Mouse (Mus musculus) intestine, embryonic 15.5 days (tissue): Measurements from ENCODE around the gene Ginm1. TPM values are rescaled to one million over a fixed set of nuclear protein-coding genes. Genes with fewer than 3 reads are reported as not detected.

Experiments used
- ATAC-seq: fragments of 200-750 bp; cut with Nextera tagmentation; 2 replicates; pipeline ENCODE4 v1.8.0; 2017; ENCODE audit warnings: moderate TSS enrichment, moderate library complexity
- H3K27ac ChIP-seq: fragments of 300-500 bp; sonication (generic); 2 replicates; pipeline ENCODE4 v1.5.1; 2015; ENCODE audit warnings: mild to moderate bottlenecking, inconsistent platforms
- H3K27me3 ChIP-seq: fragments of 300-500 bp; sonication (generic); replicated peaks from 2 replicates; pipeline ENCODE4 v1.6.1; 2015; ENCODE audit warnings: inconsistent platforms
- H3K36me3 ChIP-seq: fragments of 300-500 bp; sonication (generic); 2 replicates; pipeline ENCODE4 v1.6.1; 2015; ENCODE audit warnings: inconsistent platforms
- H3K4me1 ChIP-seq: fragments of 300-500 bp; sonication (generic); replicated peaks from 2 replicates; pipeline ENCODE4 v1.6.1; 2015; ENCODE audit warnings: inconsistent platforms
- H3K4me2 ChIP-seq: fragments of 300-500 bp; sonication (generic); replicated peaks from 2 replicates; pipeline ENCODE4 v1.6.1; 2015; ENCODE audit warnings: mild to moderate bottlenecking, inconsistent platforms
- H3K4me3 ChIP-seq: fragments of 300-500 bp; sonication (generic); replicated peaks from 2 replicates; pipeline ENCODE4 v1.5.1; 2015; ENCODE audit warnings: inconsistent platforms
- H3K9ac ChIP-seq: fragments of 300-500 bp; sonication (generic); 2 replicates; pipeline ENCODE4 v1.6.1; 2015; ENCODE audit warnings: inconsistent platforms
- H3K9me3 ChIP-seq: fragments of 300-500 bp; sonication (generic); 2 replicates; pipeline ENCODE4 v1.6.1; 2016; ENCODE audit warnings: inconsistent platforms
- WGBS: fragments of 180-500 bp; shearing (Covaris S2); methylation state at CpG from one replicate; pipeline ENCODE4 v1.1.7; 2015; 5-methylcytosine and 5-hydroxymethylcytosine counted together
- polyA plus RNA-seq: library from polyadenylated mRNA; unstranded; fragments of >200 nt; fragmentation: Nextera tagmentation; extraction: Ambion mirVana; gene quantifications from 2 replicates; pipeline ENCODE4 v1.2.1, GENCODE M21; 2015

The Ginm1 gene
- polyA plus RNA-seq, 1 experiment from 2014 or later: 78.2 TPM

GRCm38 (mm10) chr10:7832171-7832676, 39.6 kb upstream of the Ginm1 start, which contains the start of gene Zc3h12d:
TSS of gene Zc3h12d (plus strand) at chr10:7832470.
- ATAC-seq: peak; percentile 97
- WGBS: 2% methylated on average over 15 of the region's 15 CpGs

GRCm38 (mm10) chr10:7826106-7826505, 33.5 kb upstream of the Ginm1 start:
- no peaks in the 10 kb centered on the region for H3K9me3 ChIP-seq
- WGBS: 94% methylated on average over 9 of the region's 9 CpGs
- no peak for ATAC-seq
- H3K9ac ChIP-seq: no peak overlapping the region
- no peak overlapping the region for H3K4me3 ChIP-seq
- H3K4me1 ChIP-seq: no peaks in the 10 kb centered on the region
- no peaks in the 10 kb centered on the region for H3K27me3 ChIP-seq
- H3K4me2 ChIP-seq: no peak overlapping the region
- no peak overlapping the region for H3K27ac ChIP-seq
- H3K36me3 ChIP-seq: peaks cover 5% of the 10 kb centered on the region; the same call in 1 of the 2 replicates

More at GRCm38 (mm10) chr10:7832171-7832676, 39.6 kb upstream of the Ginm1 start, which contains the start of gene Zc3h12d:
- no peaks in the 10 kb centered on the region for H3K36me3 ChIP-seq
- H3K27me3 ChIP-seq: no peaks in the 10 kb centered on the region
- peak within 1 kb of the TSS; percentile 63 for H3K27ac ChIP-seq
- peaks cover 3% of the 10 kb centered on the region for H3K4me1 ChIP-seq
- H3K9ac ChIP-seq: peak within 1 kb of the TSS; percentile 24; the same call in 1 of the 2 replicates
- peak within 1 kb of the TSS; percentile 60 for H3K4me2 ChIP-seq
- H3K4me3 ChIP-seq: peak within 1 kb of the TSS; percentile 23
- H3K9me3 ChIP-seq: no peaks in the 10 kb centered on the region

- Histone ChIP-seq H3K27ac (no peak overlapping the region), H3K9me3 (no peaks in the 10 kb centered on the region), H3K27me3 (no peaks in the 10 kb centered on the region), H3K4me3 (no peak overlapping the region), H3K9ac (no peak overlapping the region), H3K4me2 (no peak overlapping the region), H3K4me1 (no peaks in the 10 kb centered on the region), H3K36me3 (peaks cover 5% of the 10 kb centered on the region; the same call in 1 of the 2 replicates)
- 92% methylated on average over 4 of the region's 4 CpGs for WGBS
- ATAC-seq: no peak
These were observed 32.6 kb upstream of the Ginm1 start for GRCm38 (mm10) chr10:7825281-7825665.

- no peak overlapping the region for H3K27ac ChIP-seq
- H3K4me1 ChIP-seq: no peaks in the 10 kb centered on the region
- H3K27me3 ChIP-seq: no peaks in the 10 kb centered on the region
- no peak overlapping the region for H3K4me3 ChIP-seq
- 88% methylated on average over 9 of the region's 9 CpGs for WGBS
- H3K36me3 ChIP-seq: peaks cover 5% of the 10 kb centered on the region; the same call in 1 of the 2 replicates
- ATAC-seq: no peak
- no peaks in the 10 kb centered on the region for H3K9me3 ChIP-seq
- H3K9ac ChIP-seq: no peak overlapping the region
- no peak overlapping the region for H3K4me2 ChIP-seq
These were observed 32.1 kb upstream of the Ginm1 start for GRCm38 (mm10) chr10:7824663-7825280.

DNA sequence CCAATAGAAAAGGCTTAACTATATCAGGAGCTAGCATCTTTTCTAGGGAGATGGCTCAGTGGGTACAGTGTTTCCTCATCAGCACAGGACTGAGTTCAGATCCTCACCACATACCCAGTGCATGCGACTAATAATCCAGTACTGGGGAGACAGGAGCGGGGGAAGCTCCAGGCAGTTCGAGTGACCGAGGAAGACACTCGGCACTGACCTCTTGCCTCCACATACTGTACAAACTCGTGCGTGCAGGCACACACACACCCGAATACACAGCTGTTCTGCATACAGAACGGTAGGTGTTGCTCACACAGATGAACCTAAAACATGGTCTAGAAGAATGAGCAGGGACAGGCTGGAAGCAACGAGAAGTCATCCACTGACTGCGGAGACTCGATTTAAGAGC, 29.4 kb upstream of the Ginm1 start:
- no peak overlapping the region for H3K9ac ChIP-seq
- H3K36me3 ChIP-seq: peaks cover 5% of the 10 kb centered on the region; the same call in 1 of the 2 replicates
- no peak overlapping the region for H3K4me3 ChIP-seq
- ATAC-seq: no peak
- no peak overlapping the region for H3K4me2 ChIP-seq
- no peaks in the 10 kb centered on the region for H3K4me1 ChIP-seq
- H3K27me3 ChIP-seq: no peaks in the 10 kb centered on the region
- H3K27ac ChIP-seq: no peak overlapping the region
- no peaks in the 10 kb centered on the region for H3K9me3 ChIP-seq
- 93% methylated on average over 12 of the region's 12 CpGs for WGBS

- peaks cover 5% of the 10 kb centered on the region; the same call in 1 of the 2 replicates for H3K36me3 ChIP-seq
- ATAC-seq: no peak
- no peaks in the 10 kb centered on the region for H3K9me3 ChIP-seq
- WGBS: 85% methylated on average over 5 of the region's 5 CpGs
- no peak overlapping the region for H3K4me3 ChIP-seq
- H3K27me3 ChIP-seq: no peaks in the 10 kb centered on the region
- H3K4me2 ChIP-seq: no peak overlapping the region
- no peak overlapping the region for H3K9ac ChIP-seq
- no peaks in the 10 kb centered on the region for H3K4me1 ChIP-seq
- H3K27ac ChIP-seq: no peak overlapping the region
These were observed 27.5 kb upstream of the Ginm1 start for GRCm38 (mm10) chr10:7820171-7820570.

DNA sequence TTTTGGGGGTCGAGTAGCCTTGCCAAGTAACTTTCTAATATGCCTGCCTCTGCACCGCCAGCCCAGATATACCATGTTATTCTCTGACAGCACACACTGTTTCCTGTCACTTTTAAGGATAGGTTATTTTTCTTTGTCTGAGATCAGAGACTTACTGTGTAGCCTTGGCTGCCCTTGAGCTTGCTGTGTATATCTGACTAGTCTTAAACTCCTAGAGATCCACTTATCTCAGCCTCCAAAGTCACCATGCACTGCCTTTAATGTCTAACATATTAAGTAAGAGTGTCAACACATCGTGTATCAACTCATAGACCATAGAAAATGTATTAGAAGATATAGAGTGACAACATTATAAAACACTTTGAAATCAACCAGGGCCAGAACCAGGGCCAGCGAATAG, 27.0 kb upstream of the Ginm1 start:
- WGBS: 84% methylated on average over 4 of the region's 4 CpGs
- ATAC-seq: no peak
- peaks cover 5% of the 10 kb centered on the region; the same call in 1 of the 2 replicates for H3K36me3 ChIP-seq
- H3K4me3 ChIP-seq: no peak overlapping the region
- H3K27me3 ChIP-seq: no peaks in the 10 kb centered on the region
- H3K4me1 ChIP-seq: no peaks in the 10 kb centered on the region
- H3K4me2 ChIP-seq: no peak overlapping the region
- H3K9ac ChIP-seq: no peak overlapping the region
- H3K9me3 ChIP-seq: no peaks in the 10 kb centered on the region
- no peak overlapping the region for H3K27ac ChIP-seq

DNA sequence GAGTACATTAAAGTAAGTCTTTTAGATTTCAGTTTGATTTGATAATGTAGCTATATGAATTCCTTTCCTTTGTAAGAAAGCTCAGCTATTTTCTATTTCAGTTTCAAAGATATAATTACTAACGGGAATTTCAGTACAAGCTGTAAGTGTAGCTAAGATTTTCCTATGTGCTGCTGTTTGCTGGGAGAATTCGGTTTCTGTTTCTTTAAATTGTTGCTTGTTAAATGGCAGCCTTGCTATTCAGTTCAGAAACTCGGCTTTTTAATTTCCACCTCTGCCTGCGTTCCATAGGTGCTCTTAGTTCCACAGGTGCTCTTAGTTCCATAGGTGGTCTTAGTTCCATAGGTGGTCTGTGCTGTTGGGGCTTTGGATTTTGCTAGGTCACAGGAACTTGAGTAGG, 26.5 kb upstream of the Ginm1 start:
- ATAC-seq: no peak
- H3K36me3 ChIP-seq: peaks cover 8% of the 10 kb centered on the region; the same call in 1 of the 2 replicates
- WGBS: 90% methylated on average over 4 of the region's 4 CpGs
- no peaks in the 10 kb centered on the region for H3K4me1 ChIP-seq
- H3K9me3 ChIP-seq: no peaks in the 10 kb centered on the region
- no peaks in the 10 kb centered on the region for H3K27me3 ChIP-seq
- H3K27ac ChIP-seq: no peak overlapping the region
- no peak overlapping the region for H3K9ac ChIP-seq
- no peak overlapping the region for H3K4me2 ChIP-seq
- H3K4me3 ChIP-seq: no peak overlapping the region

DNA sequence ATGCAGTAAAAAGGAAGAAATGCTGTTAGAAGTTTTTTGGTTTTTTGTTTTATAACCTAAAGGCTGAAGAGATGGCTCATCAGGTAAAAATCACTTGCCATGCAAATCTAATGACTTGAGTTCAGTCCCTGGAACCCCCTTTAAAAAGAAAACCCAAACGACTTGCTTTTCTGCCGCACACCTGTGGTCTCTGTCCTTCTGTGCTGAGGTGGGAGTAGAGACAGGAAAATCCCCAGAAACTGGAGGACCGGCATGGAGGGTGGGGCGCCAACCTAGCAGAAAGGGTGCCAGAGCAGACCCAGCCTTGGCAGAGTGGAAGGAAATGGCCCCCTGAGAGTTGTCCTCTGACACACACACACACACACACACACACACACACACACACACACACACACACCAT, 26.1 kb upstream of the Ginm1 start:
- peaks cover 8% of the 10 kb centered on the region; the same call in 1 of the 2 replicates for H3K36me3 ChIP-seq

GRCm38 (mm10) chr10:7816476-7816875, 23.9 kb upstream of the Ginm1 start:
- Histone ChIP-seq H3K9ac (no peak overlapping the region), H3K27me3 (no peaks in the 10 kb centered on the region), H3K36me3 (peaks cover 6% of the 10 kb centered on the region; the same call in 1 of the 2 replicates)

More for the DNA sequence above, 26.1 kb upstream of the Ginm1 start:
- no peak overlapping the region for H3K9ac ChIP-seq
- H3K4me2 ChIP-seq: no peak overlapping the region
- H3K9me3 ChIP-seq: no peaks in the 10 kb centered on the region
- 88% methylated on average over 4 of the region's 4 CpGs for WGBS
- no peak overlapping the region for H3K27ac ChIP-seq
- H3K27me3 ChIP-seq: no peaks in the 10 kb centered on the region
- no peak overlapping the region for H3K4me3 ChIP-seq
- no peak for ATAC-seq
- H3K4me1 ChIP-seq: no peaks in the 10 kb centered on the region

DNA sequence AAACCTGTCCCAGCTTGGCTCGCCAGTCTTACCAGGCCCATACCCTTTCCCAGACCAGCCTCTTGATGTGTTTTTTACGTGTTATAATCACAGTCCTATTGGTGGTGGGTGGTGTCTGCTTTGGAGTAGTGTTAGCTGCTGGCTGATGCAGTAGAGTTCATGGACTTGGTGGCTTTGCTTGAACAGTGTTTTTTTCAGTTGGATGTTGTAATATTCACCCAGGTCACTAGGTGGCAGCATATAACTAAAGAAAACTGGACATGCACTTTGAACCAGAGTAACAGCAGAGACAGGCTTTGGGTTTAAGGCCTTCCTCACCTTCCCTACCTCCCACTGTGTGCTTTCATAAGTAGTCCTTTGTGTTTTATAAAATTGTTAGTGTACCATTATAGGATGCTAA, 17.3 kb upstream of the Ginm1 start:
- H3K9me3 ChIP-seq: no peaks in the 10 kb centered on the region
- 57% methylated on average over 2 of the region's 2 CpGs for WGBS
- H3K27ac ChIP-seq: no peak overlapping the region
- ATAC-seq: peak; percentile 58
- H3K4me1 ChIP-seq: no peaks in the 10 kb centered on the region
- no peak overlapping the region for H3K4me3 ChIP-seq
- no peaks in the 10 kb centered on the region for H3K27me3 ChIP-seq
- no peak overlapping the region for H3K9ac ChIP-seq
- no peak overlapping the region for H3K4me2 ChIP-seq
- peaks cover 18% of the 10 kb centered on the region for H3K36me3 ChIP-seq

More at GRCm38 (mm10) chr10:7816476-7816875, 23.9 kb upstream of the Ginm1 start:
- no peak for ATAC-seq
- H3K4me3 ChIP-seq: no peak overlapping the region
- H3K9me3 ChIP-seq: no peaks in the 10 kb centered on the region
- no peak overlapping the region for H3K27ac ChIP-seq
- H3K4me2 ChIP-seq: no peak overlapping the region
- H3K4me1 ChIP-seq: no peaks in the 10 kb centered on the region
- 89% methylated on average over 2 of the region's 2 CpGs for WGBS

- ATAC-seq: no peak
- H3K36me3 ChIP-seq: peaks cover 14% of the 10 kb centered on the region
- H3K9me3 ChIP-seq: no peaks in the 10 kb centered on the region
- H3K27ac ChIP-seq: no peak overlapping the region
- no peaks in the 10 kb centered on the region for H3K4me1 ChIP-seq
- 90% methylated on average over 2 of the region's 2 CpGs for WGBS
- H3K27me3 ChIP-seq: no peaks in the 10 kb centered on the region
- no peak overlapping the region for H3K9ac ChIP-seq
- no peak overlapping the region for H3K4me3 ChIP-seq
- no peak overlapping the region for H3K4me2 ChIP-seq
These were observed 10.0 kb upstream of the Ginm1 start for GRCm38 (mm10) chr10:7802519-7803140.
